Mouse (Mus musculus): ENCODE measurements around the gene Pdia4. TPM values are rescaled to one million over a fixed set of nuclear protein-coding genes. Genes with fewer than 3 reads are reported as not detected.
"Not testable (repeated sequence)": the region's sequence is repeated elsewhere in the genome, so short reads cannot be mapped to it uniquely, and the experiment has no call there.

Pdia4 gene
- total RNA-seq (2021) = 10 to 100 TPM; 58.2 to 62.5 TPM
- long read RNA-seq, experiment 1, transcript Pdia4-201 (10 exons, 2,399 nt) = major isoform, 44 of 46 reads
- long read RNA-seq, experiment 1, partial matches to known transcripts = 1 of 46 reads
- long read RNA-seq, experiment 1, other reads (novel, unspliced or antisense) = 1 of 46 reads
- long read RNA-seq, experiment 2, transcript Pdia4-201 (10 exons, 2,399 nt) = major isoform, 91 of 97 reads
- long read RNA-seq, experiment 2, partial matches to known transcripts = 4 of 97 reads
- long read RNA-seq, experiment 2, other reads (novel, unspliced or antisense) = 2 of 97 reads

GRCm38 (mm10) chr6:47813257-47813878, at the start of gene Pdia4:
Pdia4 (minus strand) TSS chr6:47813430.
- TF ChIP-seq CTCF (conservative IDR thresholded peaks at IDR 0.05) = no peak
- Histone ChIP-seq H3K4me3 (peak within 1 kb of the TSS; percentile 79), H3K27ac (peak within 1 kb of the TSS; percentile 86)
- peak; percentile 98 to 99 for DNase-seq (ENCODE audit: low spot score in 2 of 2)

- not testable (repeated sequence) for H3K4me3 ChIP-seq; DNase-seq (ENCODE audit: low spot score in 2 of 2); H3K27ac ChIP-seq
Measured at GRCm38 (mm10) chr6:47857729-47858128, 44.5 kb upstream of the Pdia4 start.

GRCm38 (mm10) chr6:47857241-47857640, 44.0 kb upstream of the Pdia4 start:
- Histone ChIP-seq H3K4me3 (no peak overlapping the region), H3K27ac (no peak overlapping the region)
- TF ChIP-seq CTCF (conservative IDR thresholded peaks at IDR 0.05) = no peak
- no peak for DNase-seq (ENCODE audit: low spot score in 2 of 2)

- H3K27ac ChIP-seq = no peak overlapping the region
- TF ChIP-seq CTCF (conservative IDR thresholded peaks at IDR 0.05) = no peak
- H3K4me3 ChIP-seq = no peak overlapping the region
Measured at GRCm38 (mm10) chr6:47845779-47846178, 32.5 kb upstream of the Pdia4 start.

GRCm38 (mm10) chr6:47842337-47842736, 29.1 kb upstream of the Pdia4 start:
- Histone ChIP-seq H3K27ac (no peak overlapping the region), H3K4me3 (no peak overlapping the region)
- no peak for DNase-seq (ENCODE audit: low spot score in 2 of 2)
- TF ChIP-seq CTCF (conservative IDR thresholded peaks at IDR 0.05) = no peak

More at GRCm38 (mm10) chr6:47845779-47846178, 32.5 kb upstream of the Pdia4 start:
- DNase-seq (ENCODE audit: low spot score in 2 of 2) = no peak

GRCm38 (mm10) chr6:47841831-47842230, 28.6 kb upstream of the Pdia4 start:
- no peak for DNase-seq (ENCODE audit: low spot score in 2 of 2)
- TF ChIP-seq CTCF (conservative IDR thresholded peaks at IDR 0.05) = no peak
- Histone ChIP-seq H3K4me3 (no peak overlapping the region), H3K27ac (no peak overlapping the region)

GRCm38 (mm10) chr6:47841077-47841476, 27.8 kb upstream of the Pdia4 start:
- no peak for DNase-seq (ENCODE audit: low spot score in 2 of 2)
- no peak overlapping the region for H3K4me3 ChIP-seq
- no peak overlapping the region for H3K27ac ChIP-seq
- TF ChIP-seq CTCF (conservative IDR thresholded peaks at IDR 0.05) = no peak

- no peak overlapping the region for H3K4me3 ChIP-seq
- H3K27ac ChIP-seq = no peak overlapping the region
- no peak for TF ChIP-seq CTCF (conservative IDR thresholded peaks at IDR 0.05)
- DNase-seq (ENCODE audit: low spot score in 2 of 2) = no peak
Measured at GRCm38 (mm10) chr6:47837630-47838029, 24.4 kb upstream of the Pdia4 start.

- Histone ChIP-seq H3K27ac (peak overlapping the region; percentile 95), H3K4me3 (peak overlapping the region; percentile 71)
- peak; percentile 19 to 44 for DNase-seq (ENCODE audit: low spot score in 2 of 2)
- no peak for TF ChIP-seq CTCF (conservative IDR thresholded peaks at IDR 0.05)
Measured at GRCm38 (mm10) chr6:47835984-47836521, 22.8 kb upstream of the Pdia4 start.

GRCm38 (mm10) chr6:47835482-47835983, 22.3 kb upstream of the Pdia4 start, which contains the start of gene Zfp398:
Zfp398 (plus strand) TSS chr6:47835661.
- Histone ChIP-seq H3K4me3 (peak within 1 kb of the TSS; percentile 71), H3K27ac (peak within 1 kb of the TSS; percentile 95)
- TF ChIP-seq CTCF (conservative IDR thresholded peaks at IDR 0.05) = peak; percentile 100
- peak; percentile 95 to 99 for DNase-seq (ENCODE audit: low spot score in 2 of 2)

- TF ChIP-seq CTCF (conservative IDR thresholded peaks at IDR 0.05) = no peak
- Histone ChIP-seq H3K27ac (no peak overlapping the region), H3K4me3 (no peak overlapping the region)
- no peak for DNase-seq (ENCODE audit: low spot score in 2 of 2)
Measured at GRCm38 (mm10) chr6:47832220-47832619, 19.0 kb upstream of the Pdia4 start.

GRCm38 (mm10) chr6:47830104-47831078, 17.2 kb upstream of the Pdia4 start, which contains the start of gene Zfp786:
Zfp786 (minus strand) TSS chr6:47830867.
- peak; percentile 87 to 93 for DNase-seq (ENCODE audit: low spot score in 2 of 2)
- peak; percentile 100 for TF ChIP-seq CTCF (conservative IDR thresholded peaks at IDR 0.05)
- Histone ChIP-seq H3K27ac (peak within 1 kb of the TSS; percentile 90), H3K4me3 (peak within 1 kb of the TSS; percentile 84)
